Mouse (Mus musculus): ENCODE data around the gene Gas2. TPM values are rescaled to one million over a fixed set of nuclear protein-coding genes. Genes with fewer than 3 reads are reported as not detected.

The Gas2 gene
- polyA plus RNA-seq, 1 experiment from 2014 or later: 60.9 TPM

DNA sequence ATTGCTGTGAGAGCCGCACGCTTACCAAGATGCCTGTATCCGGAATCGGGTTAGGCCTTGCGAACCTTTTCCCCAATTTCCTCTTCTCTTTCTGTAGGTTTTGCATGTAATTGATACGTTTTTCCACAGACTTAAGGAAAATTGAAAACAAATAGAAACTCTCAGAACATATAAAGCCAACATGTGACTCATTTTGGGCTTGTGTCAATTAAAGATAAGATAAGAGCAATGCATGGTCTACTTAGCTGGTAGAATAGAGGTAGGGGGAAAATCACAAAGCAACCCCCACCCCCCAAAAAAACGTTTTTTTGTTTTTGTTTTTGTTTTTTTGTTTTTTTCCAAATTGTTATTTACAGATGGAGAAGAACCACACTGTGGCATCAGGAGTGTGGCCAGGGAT is 151.6 kb downstream of the Gas2 start:
- ATAC-seq (replicated peaks; ENCODE audit: insufficient number of reproducible peaks, low FRiP score, low TSS enrichment, low read depth) (no peak), DNase-seq (ENCODE audit: low spot score) (no peak)
- Histone ChIP-seq H3K9ac (replicated peaks; ENCODE audit: low read length) (no peak overlapping the region), H3K36me3 (replicated peaks; ENCODE audit: control insufficient read depth, insufficient read depth, low read depth, low read length) (no peaks in the 10 kb centered on the region), H3K4me1 (ENCODE audit: control insufficient read depth, insufficient read depth, low read length) (no peaks in the 10 kb centered on the region), H3K27me3 (ENCODE audit: control insufficient read depth, insufficient read depth, low read length) (no peaks in the 10 kb centered on the region), H3K9me3 (replicated peaks; ENCODE audit: control insufficient read depth, low read length) (no peaks in the 10 kb centered on the region), H3K4me3 (ENCODE audit: low read depth, low read length) (no peak overlapping the region), H3K4me2 (ENCODE audit: low read depth, low read length) (no peak overlapping the region), H3K27ac (replicated peaks; ENCODE audit: low read depth, low read length) (no peak overlapping the region)
- WGBS: 75% methylated on average over 7 of the region's 7 CpGs

DNA sequence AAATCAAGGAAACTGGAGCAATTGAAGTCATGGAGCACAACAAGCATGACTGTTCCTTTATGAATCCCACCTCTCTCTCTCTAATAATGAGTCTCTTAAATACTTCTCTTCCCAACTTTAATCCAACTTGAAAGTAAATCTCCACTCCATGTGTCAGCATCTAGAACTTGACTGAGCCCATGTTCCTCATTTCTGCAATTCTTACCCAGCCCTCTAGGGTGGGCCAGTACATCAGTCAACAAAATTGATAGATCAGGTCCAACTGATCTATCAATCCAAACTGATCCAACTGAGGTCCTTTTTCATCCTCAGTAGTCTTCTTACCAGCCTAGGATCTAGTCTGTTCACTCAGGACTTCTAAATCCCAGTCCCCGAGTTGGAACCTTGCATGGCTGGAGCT is 153.4 kb downstream of the Gas2 start:
- H3K36me3 ChIP-seq (replicated peaks; ENCODE audit: control insufficient read depth, insufficient read depth, low read depth, low read length): no peaks in the 10 kb centered on the region
- no peak overlapping the region for H3K9ac ChIP-seq (replicated peaks; ENCODE audit: low read length)
- 95% methylated on average over 1 of the region's 1 CpGs for WGBS
- no peak for DNase-seq (ENCODE audit: low spot score)
- no peak overlapping the region for H3K27ac ChIP-seq (replicated peaks; ENCODE audit: low read depth, low read length)
- no peak overlapping the region for H3K4me2 ChIP-seq (ENCODE audit: low read depth, low read length)
- H3K27me3 ChIP-seq (ENCODE audit: control insufficient read depth, insufficient read depth, low read length): no peaks in the 10 kb centered on the region
- no peak for ATAC-seq (replicated peaks; ENCODE audit: insufficient number of reproducible peaks, low FRiP score, low TSS enrichment, low read depth)
- no peak overlapping the region for H3K4me3 ChIP-seq (ENCODE audit: low read depth, low read length)
- H3K9me3 ChIP-seq (replicated peaks; ENCODE audit: control insufficient read depth, low read length): no peaks in the 10 kb centered on the region
- H3K4me1 ChIP-seq (ENCODE audit: control insufficient read depth, insufficient read depth, low read length): no peaks in the 10 kb centered on the region

DNA sequence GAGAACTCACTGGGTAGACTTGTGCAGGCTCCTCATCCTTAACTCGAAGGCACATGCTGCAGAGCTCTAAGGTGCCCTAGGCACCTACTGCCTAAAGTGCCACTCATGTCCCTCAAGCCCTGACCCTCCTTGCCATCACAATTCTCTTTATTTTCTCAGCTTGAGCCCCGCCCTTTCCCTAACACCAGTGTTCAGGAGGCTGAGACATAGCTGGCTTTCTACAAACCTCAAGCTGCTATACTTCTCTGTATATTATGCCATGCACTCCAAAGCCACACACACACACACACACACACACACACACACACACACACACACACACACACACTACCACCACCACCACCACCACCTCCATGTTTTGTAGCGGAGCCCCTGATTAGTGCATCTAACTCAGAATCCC is 153.8 kb downstream of the Gas2 start, which contains the start of gene 1700015G11Rik:
Gene 1700015G11Rik, minus strand, starts transcription at position 101 of the 400 bp plus-strand sequence.
- WGBS: 80% methylated on average over 3 of the region's 3 CpGs
- Histone ChIP-seq H3K4me1 (ENCODE audit: control insufficient read depth, insufficient read depth, low read length) (no peaks in the 10 kb centered on the region), H3K9ac (replicated peaks; ENCODE audit: low read length) (no peak within 1 kb of the TSS), H3K4me2 (ENCODE audit: low read depth, low read length) (no peak within 1 kb of the TSS), H3K27ac (replicated peaks; ENCODE audit: low read depth, low read length) (no peak within 1 kb of the TSS), H3K4me3 (ENCODE audit: low read depth, low read length) (no peak within 1 kb of the TSS), H3K9me3 (replicated peaks; ENCODE audit: control insufficient read depth, low read length) (no peaks in the 10 kb centered on the region), H3K36me3 (replicated peaks; ENCODE audit: control insufficient read depth, insufficient read depth, low read depth, low read length) (no peaks in the 10 kb centered on the region), H3K27me3 (ENCODE audit: control insufficient read depth, insufficient read depth, low read length) (no peaks in the 10 kb centered on the region)
- no peak for DNase-seq (ENCODE audit: low spot score)
- no peak for ATAC-seq (replicated peaks; ENCODE audit: insufficient number of reproducible peaks, low FRiP score, low TSS enrichment, low read depth)

DNA sequence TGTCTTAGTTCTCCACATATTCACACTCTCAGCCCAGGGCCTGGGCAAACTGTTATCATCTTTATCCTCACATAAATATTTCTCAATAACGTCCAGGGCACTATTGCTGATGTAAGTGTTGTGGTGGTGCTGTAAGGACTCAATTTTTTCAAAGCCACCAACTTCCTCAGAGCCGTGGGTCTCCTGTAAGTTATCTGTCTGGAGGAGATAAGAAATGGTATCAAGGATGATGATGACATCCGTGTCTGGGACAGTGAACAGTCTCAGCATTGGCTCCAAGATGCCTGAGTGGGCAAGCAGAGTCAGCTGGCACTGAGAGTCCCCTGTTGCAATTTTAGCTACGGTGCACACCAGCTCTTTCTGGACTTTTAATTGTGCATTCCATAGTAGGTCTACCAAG is 160.2 kb downstream of the Gas2 start:
- WGBS: 84% methylated on average over 4 of the region's 4 CpGs
- Histone ChIP-seq H3K36me3 (replicated peaks; ENCODE audit: control insufficient read depth, insufficient read depth, low read depth, low read length) (no peaks in the 10 kb centered on the region), H3K4me2 (ENCODE audit: low read depth, low read length) (no peak overlapping the region), H3K4me3 (ENCODE audit: low read depth, low read length) (no peak overlapping the region), H3K27me3 (ENCODE audit: control insufficient read depth, insufficient read depth, low read length) (no peaks in the 10 kb centered on the region), H3K4me1 (ENCODE audit: control insufficient read depth, insufficient read depth, low read length) (no peaks in the 10 kb centered on the region), H3K27ac (replicated peaks; ENCODE audit: low read depth, low read length) (no peak overlapping the region), H3K9ac (replicated peaks; ENCODE audit: low read length) (no peak overlapping the region), H3K9me3 (replicated peaks; ENCODE audit: control insufficient read depth, low read length) (no peaks in the 10 kb centered on the region)
- DNase-seq (ENCODE audit: low spot score) (no peak), ATAC-seq (replicated peaks; ENCODE audit: insufficient number of reproducible peaks, low FRiP score, low TSS enrichment, low read depth) (no peak)

DNA sequence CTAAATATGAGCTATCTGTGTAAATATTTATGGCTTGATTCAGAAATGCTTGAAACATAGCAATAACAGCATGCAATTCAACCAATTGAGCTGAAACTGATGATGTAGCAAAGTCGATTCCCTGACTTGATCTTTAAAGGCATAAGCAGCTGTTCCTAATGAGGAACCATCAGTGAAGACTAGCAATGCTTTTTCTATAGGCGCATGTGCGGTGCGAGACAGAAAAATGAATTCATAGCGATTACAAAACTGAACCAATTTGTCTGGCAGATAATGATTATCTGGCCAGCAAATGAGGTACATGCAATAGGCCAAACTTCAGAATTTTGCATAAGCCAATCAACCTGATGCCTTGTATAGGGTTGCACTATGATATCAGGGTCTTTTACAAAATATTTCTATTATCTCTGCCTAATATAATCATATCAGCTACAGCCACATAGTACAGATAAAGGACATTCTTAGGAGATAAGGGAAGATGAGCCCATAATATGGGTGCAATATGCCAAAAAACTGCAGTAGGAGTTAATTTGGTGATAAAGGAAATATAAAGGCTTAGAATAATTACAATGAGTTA is 162.3 kb downstream of the Gas2 start:
- no peaks in the 10 kb centered on the region for H3K4me1 ChIP-seq (ENCODE audit: control insufficient read depth, insufficient read depth, low read length)
- no peak overlapping the region for H3K9ac ChIP-seq (replicated peaks; ENCODE audit: low read length)
- 89% methylated on average over 5 of the region's 5 CpGs for WGBS
- no peaks in the 10 kb centered on the region for H3K36me3 ChIP-seq (replicated peaks; ENCODE audit: control insufficient read depth, insufficient read depth, low read depth, low read length)
- no peak overlapping the region for H3K4me2 ChIP-seq (ENCODE audit: low read depth, low read length)
- ATAC-seq (replicated peaks; ENCODE audit: insufficient number of reproducible peaks, low FRiP score, low TSS enrichment, low read depth) (no peak), DNase-seq (ENCODE audit: low spot score) (no peak)
- no peaks in the 10 kb centered on the region for H3K27me3 ChIP-seq (ENCODE audit: control insufficient read depth, insufficient read depth, low read length)
- H3K4me3 ChIP-seq (ENCODE audit: low read depth, low read length): no peak overlapping the region
- H3K9me3 ChIP-seq (replicated peaks; ENCODE audit: control insufficient read depth, low read length): no peaks in the 10 kb centered on the region
- no peak overlapping the region for H3K27ac ChIP-seq (replicated peaks; ENCODE audit: low read depth, low read length)

DNA sequence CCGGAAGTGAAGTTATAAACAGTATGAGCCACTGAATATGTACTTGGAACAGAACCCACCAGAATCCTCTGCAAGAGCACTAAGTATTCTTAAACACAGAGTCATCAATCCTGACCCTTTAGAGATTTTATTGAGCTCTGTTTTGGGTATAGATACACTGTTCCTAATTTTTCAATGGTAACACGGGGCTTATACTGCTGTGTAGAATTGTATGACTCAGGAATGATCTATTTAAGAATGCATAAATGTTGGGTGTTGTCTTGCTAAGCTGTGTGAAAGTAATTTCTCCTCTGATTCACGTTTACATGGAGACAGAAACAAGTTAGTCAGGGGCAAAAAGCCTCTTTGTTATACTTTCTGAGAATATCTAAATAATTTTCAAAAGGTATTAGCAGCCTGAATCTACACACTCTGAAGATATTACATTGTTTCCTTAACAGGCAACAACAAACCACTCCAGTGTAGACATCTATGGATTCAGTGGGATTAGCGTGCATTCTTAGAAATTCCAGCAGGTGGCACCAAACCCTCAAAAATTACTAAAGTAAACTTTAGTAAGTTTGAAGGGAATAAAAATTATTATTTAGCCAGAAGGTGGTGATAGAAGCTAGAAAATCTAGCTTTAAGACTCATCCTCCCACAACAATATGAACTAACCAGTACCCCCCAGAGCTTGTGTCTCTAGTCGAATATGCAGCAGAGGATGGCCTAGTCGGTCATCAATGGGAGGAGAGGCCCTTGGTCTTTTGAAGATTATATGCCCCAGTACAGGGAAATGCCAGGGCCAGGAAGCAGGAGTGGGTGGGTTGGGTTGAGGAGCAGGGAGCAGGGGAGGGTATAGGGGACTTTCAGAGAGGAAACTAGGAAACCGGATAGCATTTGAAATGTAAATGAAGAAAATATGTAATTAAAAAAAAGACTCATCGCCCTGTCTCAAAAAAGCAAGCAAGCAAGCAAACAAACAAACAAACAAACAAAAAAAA is 176.1 kb downstream of the Gas2 start:
- H3K4me2 ChIP-seq (ENCODE audit: low read depth, low read length): no peak overlapping the region
- DNase-seq (ENCODE audit: low spot score) (peak; percentile 76), ATAC-seq (replicated peaks; ENCODE audit: insufficient number of reproducible peaks, low FRiP score, low TSS enrichment, low read depth) (no peak)
- no peaks in the 10 kb centered on the region for H3K36me3 ChIP-seq (replicated peaks; ENCODE audit: control insufficient read depth, insufficient read depth, low read depth, low read length)
- H3K9me3 ChIP-seq (replicated peaks; ENCODE audit: control insufficient read depth, low read length): no peaks in the 10 kb centered on the region
- H3K9ac ChIP-seq (replicated peaks; ENCODE audit: low read length): no peak overlapping the region
- H3K4me3 ChIP-seq (ENCODE audit: low read depth, low read length): no peak overlapping the region
- H3K27ac ChIP-seq (replicated peaks; ENCODE audit: low read depth, low read length): no peak overlapping the region
- 50% methylated on average over 8 of the region's 8 CpGs for WGBS
- H3K27me3 ChIP-seq (ENCODE audit: control insufficient read depth, insufficient read depth, low read length): no peaks in the 10 kb centered on the region
- H3K4me1 ChIP-seq (ENCODE audit: control insufficient read depth, insufficient read depth, low read length): no peaks in the 10 kb centered on the region

Other genes starting within 250 kb of the Gas2 start
- 5.5 and 9.5 TPM in 2 replicates for gene Slc17a6, start 240.0 kb upstream of the Gas2 start, polyA plus RNA-seq (2014; fragmentation: Nextera tagmentation; extraction: Ambion mirVana)
- gene Fancf, start 252 bp downstream of the Gas2 start, polyA plus RNA-seq (2014; fragmentation: Nextera tagmentation; extraction: Ambion mirVana): 15.1 and 16.8 TPM in 2 replicates
- gene Svip, start 144.0 kb downstream of the Gas2 start, polyA plus RNA-seq (2014; fragmentation: Nextera tagmentation; extraction: Ambion mirVana): 11.1 and 16.2 TPM in 2 replicates
- not detected in 2 replicates for gene 1700015G11Rik, start 153.7 kb downstream of the Gas2 start, polyA plus RNA-seq (2014; fragmentation: Nextera tagmentation; extraction: Ambion mirVana)

Measured in embryonic facial prominence, embryonic 11.5 days (tissue).